Mouse (Mus musculus): Measurements from ENCODE around the gene Lcn2. TPM values are rescaled to one million over a fixed set of nuclear protein-coding genes. Genes with fewer than 3 reads are reported as not detected.

Gene Lcn2
- polyA plus RNA-seq, 1 experiment from 2014 or later: 16.1 TPM

DNA sequence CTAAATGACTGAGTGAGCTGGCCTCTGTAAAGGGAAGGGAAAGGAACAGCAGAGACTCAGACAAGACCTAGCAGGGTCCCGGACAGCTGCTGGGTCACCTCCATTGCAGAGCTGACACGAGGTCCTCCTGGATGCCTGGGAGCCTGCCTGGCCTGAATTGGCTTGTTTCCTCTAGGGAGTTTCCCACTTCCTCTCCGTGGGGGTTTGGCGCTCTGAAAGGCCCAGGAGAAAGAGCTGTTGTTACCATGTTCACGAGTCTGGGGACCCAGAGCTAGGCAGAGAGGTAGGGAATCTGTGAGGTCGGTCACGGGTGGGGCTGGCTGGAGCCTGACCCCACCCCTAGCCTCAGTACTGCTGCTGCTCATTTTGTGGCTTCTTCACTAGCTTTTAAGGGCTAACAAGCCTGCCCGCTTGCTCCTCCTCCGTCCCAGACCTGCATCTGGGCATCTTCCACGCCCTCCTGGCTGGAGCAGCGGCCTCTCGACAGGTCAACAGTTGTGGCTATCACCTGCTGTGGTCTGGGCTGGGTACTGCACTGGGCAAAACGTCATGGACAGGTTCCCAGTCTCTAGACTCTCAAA lies 37.5 kb downstream of the Lcn2 start:
- Histone ChIP-seq H3K27ac (no peak overlapping the region), H3K4me3 (ENCODE audit: inconsistent target) (no peak overlapping the region), H3K36me3 (ENCODE audit: inconsistent target) (no peaks in the 10 kb centered on the region), H3K79me2 (ENCODE audit: inconsistent target) (no peaks in the 10 kb centered on the region)
- WGBS (ENCODE audit: missing documents): 55% methylated on average over 12 of the region's 13 CpGs

DNA sequence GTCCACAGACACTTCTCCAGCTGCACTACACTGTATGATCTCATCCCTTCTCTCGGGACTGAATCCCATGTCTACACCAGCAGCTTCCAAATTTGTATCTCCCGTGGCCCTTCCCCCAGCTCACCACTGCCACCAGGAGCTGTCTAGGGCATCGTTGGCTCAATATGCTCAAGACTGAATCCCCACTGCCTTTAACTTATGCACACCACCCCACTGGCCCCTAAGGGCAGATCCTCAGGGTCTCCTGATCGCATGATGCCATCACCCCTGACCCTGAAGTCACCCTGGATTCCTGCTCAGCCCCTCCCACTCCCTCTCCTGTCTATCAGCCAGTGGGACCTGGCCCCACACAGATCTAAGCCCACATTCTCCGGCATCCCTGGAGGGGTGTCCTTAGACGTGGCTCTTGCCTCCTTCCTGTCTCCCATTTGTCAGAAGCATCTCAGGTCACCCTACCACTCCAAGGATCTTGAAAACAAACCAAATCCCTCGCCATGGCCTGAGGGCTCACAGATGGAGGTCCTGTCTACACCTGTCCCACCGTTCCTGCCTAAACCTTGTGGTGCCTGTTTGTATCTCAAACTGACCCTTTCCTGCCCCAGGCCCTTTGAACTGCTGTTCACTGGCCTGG lies 38.3 kb downstream of the Lcn2 start:
- H3K36me3 ChIP-seq (ENCODE audit: inconsistent target): no peaks in the 10 kb centered on the region
- H3K27ac ChIP-seq: no peak overlapping the region
- H3K4me3 ChIP-seq (ENCODE audit: inconsistent target): no peak overlapping the region
- no peaks in the 10 kb centered on the region for H3K79me2 ChIP-seq (ENCODE audit: inconsistent target)
- WGBS (ENCODE audit: missing documents): 75% methylated on average over 8 of the region's 8 CpGs

DNA sequence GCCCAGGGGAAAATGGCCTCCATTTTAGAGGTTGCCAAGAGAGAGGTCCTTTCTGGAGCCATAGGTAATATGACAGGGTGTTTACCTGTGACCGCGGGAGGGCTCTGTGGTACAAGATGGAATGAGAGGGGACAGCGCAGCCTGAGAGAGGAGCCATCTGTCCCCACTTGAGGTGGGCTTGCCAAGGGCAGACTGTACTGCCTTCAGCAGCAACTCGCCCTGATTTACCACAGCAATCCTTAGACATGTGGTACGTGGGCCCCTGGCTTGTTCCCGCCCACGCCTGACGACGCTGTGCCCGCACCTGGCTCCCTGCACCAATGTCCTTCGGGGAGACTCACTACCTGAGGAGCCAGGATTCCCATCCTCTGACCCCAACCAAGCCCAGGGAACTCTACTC lies 39.7 kb downstream of the Lcn2 start:
- H3K4me3 ChIP-seq (ENCODE audit: inconsistent target): no peak overlapping the region
- WGBS (ENCODE audit: missing documents): 96% methylated on average over 7 of the region's 11 CpGs
- H3K79me2 ChIP-seq (ENCODE audit: inconsistent target): no peaks in the 10 kb centered on the region
- no peak overlapping the region for H3K27ac ChIP-seq
- no peaks in the 10 kb centered on the region for H3K36me3 ChIP-seq (ENCODE audit: inconsistent target)

DNA sequence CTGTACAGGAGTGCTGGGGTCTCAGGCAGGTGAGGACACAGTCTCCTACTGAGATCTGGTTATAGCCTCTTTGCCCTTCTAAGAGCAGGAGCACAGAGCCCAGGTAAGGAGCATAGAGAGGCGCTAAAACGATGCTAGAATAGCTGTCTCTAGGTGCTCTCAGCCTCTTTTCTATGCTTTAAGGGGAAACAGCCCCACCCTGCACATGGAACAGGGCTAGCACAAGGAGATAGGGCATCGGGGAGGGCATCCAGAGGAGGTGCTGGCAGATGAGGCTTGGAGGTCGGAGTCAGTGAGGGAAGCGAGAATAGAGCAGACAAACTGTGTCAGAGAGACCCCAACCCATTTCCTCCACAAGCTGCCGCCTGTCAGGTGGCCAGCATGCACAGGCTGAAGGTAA lies 41.0 kb downstream of the Lcn2 start:
- H3K36me3 ChIP-seq (ENCODE audit: inconsistent target): no peaks in the 10 kb centered on the region
- H3K27ac ChIP-seq: no peak overlapping the region
- H3K79me2 ChIP-seq (ENCODE audit: inconsistent target): no peaks in the 10 kb centered on the region
- no peak overlapping the region for H3K4me3 ChIP-seq (ENCODE audit: inconsistent target)
- WGBS (ENCODE audit: missing documents): 83% methylated on average over 6 of the region's 6 CpGs

DNA sequence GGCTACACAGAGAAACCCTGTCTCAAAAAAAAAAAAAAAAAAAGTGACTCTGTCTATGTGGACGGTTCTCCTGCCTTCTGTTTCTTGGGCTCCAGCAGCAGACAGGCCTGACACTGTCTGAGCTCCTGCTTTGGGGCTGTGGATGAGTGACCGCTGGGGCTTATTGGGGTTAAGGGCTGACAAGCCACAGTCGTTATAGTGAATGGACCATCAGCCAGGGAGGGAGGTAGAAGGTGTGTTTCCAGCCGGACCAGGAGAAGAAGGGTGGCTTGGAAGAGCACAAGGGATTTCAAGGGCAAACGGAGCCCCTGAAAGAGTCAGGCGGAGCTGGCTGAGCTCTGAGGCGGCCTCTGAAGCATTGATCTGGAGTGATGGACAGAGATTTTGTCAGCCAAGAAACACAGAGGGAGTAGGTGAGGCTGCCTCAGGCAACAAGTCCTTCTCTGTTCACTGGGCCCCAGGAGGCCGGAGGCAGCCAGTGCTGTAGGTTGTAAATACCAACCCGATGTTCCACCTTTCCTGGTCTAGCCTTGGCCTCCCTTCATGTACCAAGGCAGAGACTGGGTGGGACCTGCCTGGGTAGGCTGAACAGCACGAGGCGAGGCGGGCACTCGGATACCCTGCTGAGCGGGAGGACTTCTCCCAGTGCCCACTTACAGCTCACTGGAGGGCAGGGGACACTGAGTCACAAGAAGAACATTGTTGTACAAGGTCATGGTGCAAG lies 43.3 kb downstream of the Lcn2 start:
- 78% methylated on average over 14 of the region's 14 CpGs for WGBS (ENCODE audit: missing documents)
- Histone ChIP-seq H3K27ac (no peak overlapping the region), H3K79me2 (ENCODE audit: inconsistent target) (no peaks in the 10 kb centered on the region), H3K4me3 (ENCODE audit: inconsistent target) (no peak overlapping the region), H3K36me3 (ENCODE audit: inconsistent target) (no peaks in the 10 kb centered on the region)

DNA sequence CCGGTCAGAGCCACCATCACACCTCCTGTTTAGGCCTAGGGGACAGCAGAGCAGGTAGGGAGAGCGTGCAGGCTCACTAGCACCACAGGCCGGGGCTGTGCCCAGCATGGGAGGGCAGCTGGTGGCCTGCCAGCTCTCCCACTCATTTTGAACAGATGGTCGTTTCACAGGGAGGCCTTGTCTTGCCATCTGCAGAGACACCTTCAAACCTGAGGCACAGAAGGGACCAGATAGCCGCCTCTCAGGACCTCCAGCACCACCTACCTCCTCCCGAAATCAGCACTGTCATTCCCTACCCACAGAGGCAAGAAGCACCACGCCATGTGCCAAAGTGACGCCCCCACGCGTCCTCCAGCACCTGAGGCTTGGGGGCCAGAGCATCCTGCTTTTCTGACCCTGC lies 44.0 kb downstream of the Lcn2 start:
- Histone ChIP-seq H3K36me3 (ENCODE audit: inconsistent target) (no peaks in the 10 kb centered on the region), H3K4me3 (ENCODE audit: inconsistent target) (no peak overlapping the region), H3K79me2 (ENCODE audit: inconsistent target) (no peaks in the 10 kb centered on the region), H3K27ac (no peak overlapping the region)
- WGBS (ENCODE audit: missing documents): 77% methylated on average over 10 of the region's 10 CpGs

DNA sequence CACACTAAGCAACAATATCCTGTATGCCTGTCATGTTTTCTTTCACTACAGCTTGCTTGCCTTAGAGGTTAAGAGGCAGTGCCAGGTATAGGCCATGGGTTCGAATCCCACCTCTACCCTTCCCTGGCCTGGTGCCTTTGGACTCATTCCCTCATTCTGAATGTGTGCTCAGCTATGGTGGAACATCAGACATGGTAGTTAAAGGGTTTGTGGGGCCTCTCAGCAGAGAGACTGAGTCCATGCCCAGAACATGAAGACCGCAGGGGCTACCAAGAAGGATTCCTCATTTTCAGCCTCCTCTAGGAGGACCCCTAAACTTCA lies 44.7 kb downstream of the Lcn2 start:
- no peak overlapping the region for H3K4me3 ChIP-seq (ENCODE audit: inconsistent target)
- no peaks in the 10 kb centered on the region for H3K79me2 ChIP-seq (ENCODE audit: inconsistent target)
- 100% methylated on average over 2 of the region's 2 CpGs for WGBS (ENCODE audit: missing documents)
- no peaks in the 10 kb centered on the region for H3K36me3 ChIP-seq (ENCODE audit: inconsistent target)
- 0 out of 2 replicates have a peak overlapping the region, but pooled peaks have one; percentile 43 for H3K27ac ChIP-seq

DNA sequence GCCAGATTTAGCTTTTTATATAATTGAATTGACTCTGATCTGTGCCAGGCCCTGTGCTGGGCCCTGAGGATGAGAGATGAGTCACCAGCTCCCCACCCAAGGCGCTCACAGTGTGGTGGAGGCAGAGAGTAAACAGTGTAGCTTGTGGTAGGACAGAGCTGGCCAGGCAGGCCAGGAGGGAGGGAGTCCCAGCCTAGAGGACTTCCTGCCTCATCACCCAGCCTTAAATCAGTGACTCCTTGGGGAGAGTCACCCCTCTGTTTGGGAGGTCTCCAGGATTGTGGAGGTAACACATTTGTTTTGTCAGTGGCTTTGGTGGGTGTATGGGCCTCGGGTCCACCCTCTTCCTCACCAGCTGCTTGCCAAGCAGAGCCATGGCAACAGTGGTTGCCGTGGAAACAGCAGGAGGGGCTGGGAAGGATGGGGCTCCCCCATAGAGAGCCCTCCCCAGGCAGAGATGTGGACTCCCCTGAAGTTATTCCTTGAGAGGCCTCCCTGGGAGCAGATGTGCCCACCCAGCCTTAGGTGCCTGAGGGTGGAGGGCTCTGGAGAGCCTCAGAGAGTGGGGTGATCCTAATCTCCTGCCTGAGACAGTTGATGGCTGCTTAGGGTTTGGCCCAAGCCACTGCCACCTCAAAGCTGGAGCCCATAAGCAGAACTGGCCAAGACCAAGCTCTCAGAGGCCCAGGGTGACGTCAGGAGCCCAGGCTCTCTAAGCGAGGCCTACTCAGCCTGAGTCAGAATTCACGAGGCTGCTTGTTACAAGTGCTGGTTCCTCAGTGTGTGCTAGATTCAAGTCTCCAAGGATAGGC lies 45.3 kb downstream of the Lcn2 start:
- no peak overlapping the region for H3K4me3 ChIP-seq (ENCODE audit: inconsistent target)
- H3K36me3 ChIP-seq (ENCODE audit: inconsistent target): no peaks in the 10 kb centered on the region
- WGBS (ENCODE audit: missing documents): 79% methylated on average over 6 of the region's 6 CpGs
- H3K79me2 ChIP-seq (ENCODE audit: inconsistent target): no peaks in the 10 kb centered on the region
- peak overlapping the region; percentile 43 for H3K27ac ChIP-seq

DNA sequence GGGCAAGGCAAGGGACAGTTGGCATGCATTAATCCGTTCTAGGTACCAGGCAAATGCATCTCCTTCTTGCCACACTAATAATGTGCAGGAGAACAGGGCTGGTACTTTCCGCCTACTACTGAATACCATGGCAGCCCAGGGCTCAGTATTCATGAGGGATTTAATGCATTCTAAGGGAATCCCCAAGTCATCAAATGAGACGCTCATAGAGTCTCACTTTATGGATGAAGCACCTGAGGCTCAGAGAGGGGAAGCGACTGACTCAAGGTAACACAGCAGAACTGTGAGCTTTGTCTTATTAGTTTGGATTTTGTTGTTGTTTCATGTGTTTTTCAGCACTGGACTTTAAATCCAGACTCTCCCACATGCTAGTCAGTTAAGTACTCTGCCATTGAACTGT lies 46.0 kb downstream of the Lcn2 start:
- no peaks in the 10 kb centered on the region for H3K79me2 ChIP-seq (ENCODE audit: inconsistent target)
- H3K4me3 ChIP-seq (ENCODE audit: inconsistent target): no peak overlapping the region
- 96% methylated on average over 4 of the region's 4 CpGs for WGBS (ENCODE audit: missing documents)
- H3K36me3 ChIP-seq (ENCODE audit: inconsistent target): no peaks in the 10 kb centered on the region
- no peak overlapping the region for H3K27ac ChIP-seq

DNA sequence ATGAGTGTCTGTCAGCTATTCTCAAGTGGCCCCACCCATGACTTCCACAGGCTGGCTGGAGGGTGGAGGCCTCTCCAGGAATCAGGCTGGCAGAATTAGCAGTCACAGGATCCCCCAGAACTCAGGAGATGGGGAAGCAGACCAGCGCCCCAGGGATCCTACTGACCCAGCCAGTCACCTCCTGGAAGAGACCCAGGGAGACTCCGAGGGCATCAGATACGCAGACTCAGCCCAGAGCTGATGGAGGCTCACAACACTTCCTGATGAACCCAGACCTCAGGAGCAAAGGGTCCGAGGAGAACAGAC lies 46.5 kb downstream of the Lcn2 start:
- 88% methylated on average over 4 of the region's 4 CpGs for WGBS (ENCODE audit: missing documents)
- no peaks in the 10 kb centered on the region for H3K36me3 ChIP-seq (ENCODE audit: inconsistent target)
- no peak overlapping the region for H3K27ac ChIP-seq
- no peaks in the 10 kb centered on the region for H3K79me2 ChIP-seq (ENCODE audit: inconsistent target)
- no peak overlapping the region for H3K4me3 ChIP-seq (ENCODE audit: inconsistent target)

DNA sequence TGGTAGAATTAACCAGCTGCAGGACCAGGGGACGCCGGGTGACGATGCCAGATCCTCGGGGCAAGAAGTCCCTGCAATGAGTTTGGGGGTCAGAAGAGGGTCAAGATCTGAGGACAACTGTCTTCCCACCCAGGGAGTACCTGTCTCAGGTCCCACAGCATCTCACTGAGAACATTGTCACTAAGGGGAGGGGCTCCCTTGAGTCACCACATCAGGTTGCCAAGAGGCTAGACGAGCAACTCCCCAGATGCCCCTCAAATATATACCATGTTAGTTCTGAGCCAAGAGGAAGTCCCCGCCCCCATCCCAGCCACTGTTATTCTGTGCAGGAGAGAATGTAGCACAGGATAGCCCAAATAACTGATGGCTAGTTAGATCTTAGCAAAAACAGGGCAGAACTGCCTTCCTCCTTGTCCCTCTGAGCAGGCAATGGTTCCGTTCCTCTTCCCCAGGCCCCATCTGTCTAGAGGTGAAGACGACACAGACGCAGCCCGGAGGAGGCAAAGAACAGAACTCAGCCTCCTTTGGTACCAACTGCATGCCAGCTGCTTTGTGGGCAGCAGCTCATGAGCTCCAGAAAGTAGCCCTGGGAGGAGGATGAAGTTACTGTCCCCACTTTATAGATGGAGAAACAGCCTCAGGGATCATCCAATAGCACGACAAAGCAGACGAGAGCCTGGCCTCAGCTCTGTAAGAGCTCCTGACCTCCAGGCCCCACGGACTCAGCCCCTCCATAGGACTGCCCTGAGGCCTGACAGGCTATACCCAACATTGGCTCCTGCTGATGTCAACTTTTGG lies 47.0 kb downstream of the Lcn2 start:
- H3K4me3 ChIP-seq (ENCODE audit: inconsistent target): no peak overlapping the region
- H3K27ac ChIP-seq: no peak overlapping the region
- no peaks in the 10 kb centered on the region for H3K79me2 ChIP-seq (ENCODE audit: inconsistent target)
- WGBS (ENCODE audit: missing documents): 82% methylated on average over 13 of the region's 13 CpGs
- H3K36me3 ChIP-seq (ENCODE audit: inconsistent target): no peaks in the 10 kb centered on the region

DNA sequence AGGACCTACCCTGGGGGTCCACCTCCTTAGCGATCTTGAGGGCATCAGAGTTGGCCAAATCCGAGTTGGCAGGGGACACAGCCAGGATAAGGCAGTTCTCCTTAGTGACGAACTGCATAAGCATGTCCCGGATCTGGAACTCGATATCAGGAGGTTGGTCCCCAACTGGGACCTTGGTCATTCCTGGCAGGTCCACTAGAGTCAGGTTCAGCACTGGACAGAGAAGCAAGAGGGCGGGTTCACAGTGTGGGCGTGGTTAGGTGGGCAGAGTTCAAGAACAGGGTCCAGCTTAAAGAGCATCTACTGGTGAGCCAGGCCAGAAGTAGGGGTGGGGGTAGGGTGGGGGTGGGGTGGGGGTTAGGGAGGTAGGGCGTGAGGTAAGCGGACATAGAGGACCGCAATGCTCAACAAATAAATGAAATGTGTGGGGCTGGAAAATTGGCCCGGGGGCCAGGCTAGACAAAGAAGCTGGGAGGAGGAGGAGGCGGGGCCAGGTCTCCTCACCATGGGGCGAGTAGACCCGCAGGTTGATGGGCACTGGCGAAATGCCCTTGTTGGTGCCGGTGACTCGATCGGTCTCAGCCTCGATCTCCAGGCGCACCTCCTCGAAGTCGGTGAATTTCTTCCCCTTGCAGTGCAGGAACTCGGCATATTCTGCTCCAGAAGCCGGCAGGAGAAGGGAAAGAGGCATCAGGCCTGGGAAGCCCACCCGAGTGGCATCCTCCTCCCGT lies 48.0 kb downstream of the Lcn2 start:
- H3K4me3 ChIP-seq (ENCODE audit: inconsistent target): no peak overlapping the region
- no peaks in the 10 kb centered on the region for H3K36me3 ChIP-seq (ENCODE audit: inconsistent target)
- H3K27ac ChIP-seq: no peak overlapping the region
- H3K79me2 ChIP-seq (ENCODE audit: inconsistent target): no peaks in the 10 kb centered on the region
- WGBS (ENCODE audit: missing documents): 53% methylated on average over 23 of the region's 26 CpGs

DNA sequence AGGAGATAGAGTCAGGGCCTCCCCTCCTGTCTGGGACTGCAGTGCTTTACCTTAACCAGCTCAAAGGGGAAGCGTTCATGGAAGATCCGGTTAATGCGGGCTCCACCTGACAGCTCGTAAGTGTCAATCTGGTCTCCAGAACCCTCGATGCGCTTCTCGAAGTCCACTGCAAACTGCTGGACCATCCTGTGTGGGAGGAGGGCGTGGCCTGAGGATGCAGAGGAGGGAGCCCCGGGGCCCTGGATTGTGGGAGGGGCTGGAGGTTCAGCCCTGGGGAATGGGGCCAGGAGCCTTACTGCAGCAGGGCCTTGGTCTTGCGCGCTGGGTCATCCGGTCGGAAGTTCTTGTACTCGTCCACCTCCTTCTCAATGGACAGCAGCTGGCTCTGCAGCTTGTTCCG lies 52.2 kb downstream of the Lcn2 start:
- 50% methylated on average over 15 of the region's 15 CpGs for WGBS (ENCODE audit: missing documents)

More for the DNA sequence above, 52.2 kb downstream of the Lcn2 start:
- H3K79me2 ChIP-seq (ENCODE audit: inconsistent target): no peaks in the 10 kb centered on the region
- no peak overlapping the region for H3K27ac ChIP-seq
- H3K4me3 ChIP-seq (ENCODE audit: inconsistent target): no peak overlapping the region
- H3K36me3 ChIP-seq (ENCODE audit: inconsistent target): no peaks in the 10 kb centered on the region

Data from macrophage (primary cell).